Mouse (Mus musculus) embryonic facial prominence, embryonic 10.5 days (tissue): ENCODE measurements at regions not wholly inside any gene's neighbourhood (a gene's known extent, or its start where the extent isn't known, plus 50 kb on each side); places are given as distances from the start of the nearest gene placed in this dataset.

Experiments used
- DNase-seq: peaks from one replicate; pipeline ENCODE4 v3.0.0-alpha.2; 2017; ENCODE audit warnings: low spot score
- H3K27ac ChIP-seq: fragments of 300-500 bp; sonication (generic); replicated peaks from 2 replicates; pipeline ENCODE4 v1.5.1; 2016; ENCODE audit warnings: mild to moderate bottlenecking
- H3K27me3 ChIP-seq: fragments of 300-500 bp; sonication (generic); replicated peaks from 2 replicates; pipeline ENCODE4 v1.6.1; 2016; ENCODE audit warnings: low read depth, mild to moderate bottlenecking; ENCODE audit not compliant: poor library complexity, severe bottlenecking
- H3K36me3 ChIP-seq: fragments of 300-500 bp; sonication (generic); replicated peaks from 2 replicates; pipeline ENCODE4 v1.6.1; 2016; ENCODE audit warnings: mild to moderate bottlenecking, moderate library complexity
- H3K4me1 ChIP-seq: fragments of 300-500 bp; sonication (generic); 2 replicates; pipeline ENCODE4 v1.6.1; 2016
- H3K4me3 ChIP-seq: fragments of 300-500 bp; sonication (generic); 2 replicates; pipeline ENCODE4 v1.5.1; 2016; ENCODE audit warnings: mild to moderate bottlenecking, moderate library complexity
- H3K9me3 ChIP-seq: fragments of 300-500 bp; sonication (generic); 2 replicates; pipeline ENCODE4 v1.6.1; 2016; ENCODE audit warnings: mild to moderate bottlenecking
- WGBS: fragments of 180-500 bp; shearing (Covaris S2); methylation state at CpG from one replicate; pipeline ENCODE4 v1.1.7; 2016; 5-methylcytosine and 5-hydroxymethylcytosine counted together

DNA sequence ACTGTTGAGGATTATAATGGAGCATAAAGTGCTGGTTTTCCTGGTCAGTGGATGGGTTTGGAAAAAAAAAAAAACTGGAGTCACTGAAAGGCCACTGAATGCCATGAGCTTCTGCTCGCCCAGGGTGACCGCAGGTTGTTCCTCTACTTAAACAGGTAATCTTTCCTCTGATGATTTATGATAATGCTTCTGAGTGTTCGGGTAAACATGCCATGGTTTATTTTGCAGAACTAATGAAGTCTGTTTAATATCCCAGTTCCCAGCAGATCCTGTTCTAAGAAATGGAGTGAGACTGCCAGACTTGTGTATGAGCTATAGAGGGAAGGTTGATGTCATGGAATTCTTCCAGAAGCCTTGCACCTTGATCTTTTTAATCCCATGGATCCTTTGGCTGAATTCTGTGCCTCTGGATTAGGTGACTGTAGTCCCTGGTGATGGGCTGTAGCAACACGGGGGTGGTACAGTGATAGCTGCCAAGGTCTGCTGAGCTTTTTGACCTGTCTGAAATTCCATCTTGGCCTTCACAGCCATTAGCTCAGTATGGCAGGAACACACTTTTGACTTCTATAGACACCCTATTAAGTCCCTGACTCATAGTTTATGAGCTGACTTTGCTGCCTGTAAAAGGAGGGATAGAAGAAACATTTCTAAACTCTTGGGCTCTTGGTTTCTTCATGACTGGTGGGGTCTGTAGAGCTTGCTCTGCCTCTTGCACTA lies 1886.8 kb upstream of the Lrrc6 start:
- Histone ChIP-seq H3K27me3 (no peaks in the 10 kb centered on the region), H3K27ac (no peak overlapping the region), H3K36me3 (no peaks in the 10 kb centered on the region), H3K4me3 (no peak overlapping the region), H3K4me1 (no peaks in the 10 kb centered on the region), H3K9me3 (no peaks in the 10 kb centered on the region)
- DNase-seq, result no peak
- WGBS, result 90% methylated on average over 4 of the region's 4 CpGs

GRCm38 (mm10) chr15:68384571-68385335 lies 1884.0 kb upstream of the Lrrc6 start:
- no peaks in the 10 kb centered on the region for H3K9me3 ChIP-seq
- H3K4me1 ChIP-seq, result no peaks in the 10 kb centered on the region
- WGBS, result 62% methylated on average over 10 of the region's 10 CpGs
- no peaks in the 10 kb centered on the region for H3K36me3 ChIP-seq
- DNase-seq, result no peak
- no peak overlapping the region for H3K4me3 ChIP-seq
- H3K27ac ChIP-seq, result no peak overlapping the region
- H3K27me3 ChIP-seq, result no peaks in the 10 kb centered on the region

DNA sequence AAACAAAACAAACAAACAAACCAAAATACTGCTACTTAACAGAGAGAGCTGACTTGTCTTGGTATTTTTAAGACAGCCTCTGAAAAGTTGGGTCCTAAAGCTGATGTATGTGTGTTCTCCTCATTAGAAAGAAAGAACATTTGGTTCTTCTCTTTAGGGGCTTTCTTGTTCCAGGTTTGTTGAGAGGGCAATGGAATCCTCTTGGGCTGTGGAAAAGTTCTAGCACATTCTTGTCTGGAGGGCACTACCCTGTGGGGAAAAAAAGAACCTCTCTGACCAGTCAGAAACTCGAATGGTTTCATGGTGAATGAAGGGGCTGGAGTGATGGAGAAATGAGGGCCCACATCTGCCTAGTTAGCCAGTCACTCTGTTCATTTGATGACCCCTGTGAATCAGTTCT lies 1874.5 kb upstream of the Lrrc6 start:
- Histone ChIP-seq H3K4me3 (no peak overlapping the region), H3K36me3 (no peaks in the 10 kb centered on the region), H3K4me1 (no peaks in the 10 kb centered on the region), H3K27ac (no peak overlapping the region), H3K27me3 (no peaks in the 10 kb centered on the region), H3K9me3 (no peaks in the 10 kb centered on the region)
- DNase-seq, result no peak
- WGBS, result 55% methylated on average over 1 of the region's 1 CpGs

DNA sequence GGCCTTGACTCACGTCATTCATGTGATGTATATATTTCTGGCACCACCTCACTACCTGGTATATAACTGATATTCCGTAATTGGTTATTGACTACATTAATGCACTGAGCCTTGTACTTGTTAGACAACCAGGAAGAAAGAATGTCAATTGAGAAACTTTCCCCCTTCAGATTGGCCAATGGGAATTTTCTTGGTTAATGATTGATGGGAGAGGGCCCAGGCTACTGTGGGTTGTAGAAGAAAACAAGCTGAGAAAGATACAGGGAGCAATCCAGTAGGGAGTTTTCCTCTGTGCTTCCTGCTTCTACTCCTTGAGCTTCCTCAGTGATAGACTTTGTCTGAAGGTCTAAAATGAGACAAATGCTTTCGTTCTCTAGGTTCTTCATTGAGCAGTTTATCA lies 1866.1 kb upstream of the Lrrc6 start:
- DNase-seq, result no peak
- Histone ChIP-seq H3K4me3 (no peak overlapping the region), H3K4me1 (peaks cover 2% of the 10 kb centered on the region), H3K27ac (no peak overlapping the region), H3K9me3 (no peaks in the 10 kb centered on the region), H3K27me3 (no peaks in the 10 kb centered on the region), H3K36me3 (no peaks in the 10 kb centered on the region)
- 90% methylated on average over 3 of the region's 3 CpGs for WGBS

DNA sequence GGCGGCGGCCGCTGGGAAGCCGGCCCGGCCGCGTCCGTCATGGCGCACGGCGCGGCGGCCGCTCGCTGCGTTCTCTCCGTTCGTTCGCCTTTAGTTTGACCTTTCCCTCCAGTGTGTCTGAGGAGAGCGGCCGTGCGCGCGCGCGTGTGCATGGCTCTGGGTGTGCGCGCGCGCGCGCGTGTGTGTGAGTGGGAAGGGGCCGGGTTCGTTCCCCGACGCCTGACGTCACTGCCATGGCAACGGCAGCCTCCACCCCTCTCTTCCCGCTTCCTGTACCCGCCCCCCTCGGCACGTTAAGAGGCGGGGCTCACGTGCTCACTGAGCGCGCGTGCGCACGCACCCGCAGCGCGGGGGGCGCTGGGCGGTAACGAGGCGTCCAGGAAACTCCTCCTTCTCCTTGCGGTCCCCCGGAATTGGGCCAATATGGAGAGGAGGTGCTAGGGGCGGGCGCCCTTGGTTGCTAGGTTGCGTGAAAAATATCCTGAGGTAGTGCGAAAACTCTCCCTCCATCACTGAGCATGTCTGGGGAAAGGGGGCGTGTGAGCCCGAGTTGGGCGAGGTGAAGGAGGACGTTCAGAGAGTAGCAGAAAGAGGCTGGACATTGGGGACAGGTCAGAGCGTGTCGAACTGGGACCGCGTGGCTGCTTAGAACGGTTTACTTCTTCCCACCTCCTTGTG lies 1862.5 kb upstream of the Lrrc6 start:
- WGBS, result under 1% methylated on average over 72 of the region's 72 CpGs
- Histone ChIP-seq H3K36me3 (no peaks in the 10 kb centered on the region), H3K9me3 (no peaks in the 10 kb centered on the region), H3K4me1 (peaks cover 14% of the 10 kb centered on the region), H3K27ac (peak overlapping the region; percentile 86), H3K27me3 (no peaks in the 10 kb centered on the region), H3K4me3 (peak overlapping the region; percentile 79)
- peak; percentile 99 for DNase-seq

DNA sequence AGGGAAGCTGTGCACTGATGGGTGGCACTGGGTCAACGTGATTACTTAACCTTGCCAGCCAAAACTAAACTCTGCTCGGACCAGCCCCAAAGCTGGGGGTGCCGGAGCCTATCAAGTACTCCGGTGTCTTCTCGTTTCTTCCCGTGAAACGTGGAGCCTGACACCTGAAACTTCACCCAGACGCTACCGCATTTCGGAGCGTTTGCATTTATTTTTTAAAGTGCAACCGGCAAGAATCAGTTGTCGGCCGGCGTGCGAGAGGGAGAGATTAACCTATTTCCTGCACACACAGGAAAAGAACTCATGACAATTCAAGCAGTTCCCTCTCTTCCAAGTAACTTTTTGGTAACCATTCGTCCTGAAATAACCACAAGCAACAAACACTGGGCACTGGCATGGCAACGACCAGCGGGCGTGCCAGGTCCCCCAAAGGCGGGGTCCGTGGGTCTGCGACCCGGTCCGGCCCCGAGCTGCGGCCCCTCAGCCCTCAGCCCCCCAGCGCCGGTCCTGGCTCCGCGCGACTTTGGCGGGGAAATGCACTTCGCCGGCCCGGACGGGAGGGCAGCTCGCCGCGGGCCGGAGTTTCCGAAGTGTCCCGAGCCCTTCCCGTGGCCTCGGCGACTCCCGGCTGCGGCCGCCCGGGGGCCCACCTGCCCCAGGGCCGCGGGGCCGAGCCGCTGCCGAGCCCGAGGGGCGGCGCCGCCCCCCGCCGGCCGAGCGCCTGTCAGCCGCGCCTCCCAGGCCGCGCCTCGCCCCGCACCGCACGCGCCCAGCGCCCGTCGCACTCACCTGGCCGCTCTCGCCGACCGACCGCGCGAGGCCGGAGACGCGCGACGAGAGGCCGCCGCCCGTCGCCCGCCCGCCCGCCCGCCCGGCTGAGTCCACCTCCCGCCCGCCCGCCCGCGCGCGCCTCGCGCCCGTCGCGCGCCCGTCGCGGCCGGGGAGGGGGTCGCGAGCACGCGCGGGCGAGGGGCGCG lies 1861.7 kb upstream of the Lrrc6 start:
- Histone ChIP-seq H3K4me1 (peaks cover 14% of the 10 kb centered on the region), H3K27ac (peak overlapping the region; percentile 86), H3K9me3 (no peaks in the 10 kb centered on the region), H3K27me3 (no peaks in the 10 kb centered on the region), H3K36me3 (no peaks in the 10 kb centered on the region), H3K4me3 (peak overlapping the region; percentile 79)
- WGBS, result 1% methylated on average over 121 of the region's 121 CpGs
- DNase-seq, result peak; percentile 70

DNA sequence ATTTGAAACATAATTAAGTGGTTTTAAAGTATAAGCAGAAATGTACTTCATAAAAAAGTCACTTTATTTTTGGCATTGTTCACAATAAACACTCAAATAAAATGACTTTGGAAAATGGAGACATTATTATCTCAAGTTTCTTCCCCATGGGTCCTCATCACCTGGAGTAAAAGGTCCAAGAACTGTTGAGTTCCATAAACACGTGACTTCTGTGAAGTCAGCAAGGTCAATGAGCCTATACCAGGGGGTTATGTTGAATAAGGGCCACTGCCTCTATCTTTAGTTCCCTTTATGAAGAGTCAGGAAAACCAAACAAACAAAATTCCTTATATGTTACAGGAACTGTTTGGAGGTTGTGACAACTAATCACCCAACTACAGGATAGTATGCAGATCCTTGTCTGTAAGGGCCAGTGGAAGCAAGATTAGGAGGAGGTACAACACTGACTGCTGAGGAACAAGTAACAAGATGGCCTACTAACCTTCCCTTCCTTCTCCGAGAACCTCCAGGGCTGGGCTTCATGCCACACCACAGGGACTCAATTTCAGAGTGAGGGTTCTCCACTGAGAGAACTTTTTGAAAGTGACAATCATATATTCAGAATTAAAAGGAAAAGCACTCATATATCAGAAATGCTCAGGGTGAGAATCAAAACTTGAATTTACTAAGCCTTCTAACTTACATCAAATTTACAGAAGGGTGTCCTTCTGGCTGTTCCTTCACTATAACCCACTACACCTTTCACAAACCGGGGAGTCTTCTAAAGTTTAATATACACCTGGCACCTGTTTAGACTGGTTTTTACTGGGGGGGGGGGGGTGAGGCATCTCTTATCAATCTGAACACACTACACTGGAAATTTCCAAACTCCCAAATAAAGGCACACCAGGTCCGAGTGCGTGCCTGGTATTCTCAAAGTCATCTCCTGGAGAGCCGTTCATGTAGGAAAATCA lies 1860.5 kb upstream of the Lrrc6 start:
- WGBS, result 53% methylated on average over 6 of the region's 6 CpGs
- Histone ChIP-seq H3K9me3 (no peaks in the 10 kb centered on the region), H3K27ac (no peak overlapping the region), H3K36me3 (no peaks in the 10 kb centered on the region), H3K4me1 (peaks cover 14% of the 10 kb centered on the region), H3K27me3 (no peaks in the 10 kb centered on the region), H3K4me3 (peak overlapping the region; percentile 79)
- no peak for DNase-seq

DNA sequence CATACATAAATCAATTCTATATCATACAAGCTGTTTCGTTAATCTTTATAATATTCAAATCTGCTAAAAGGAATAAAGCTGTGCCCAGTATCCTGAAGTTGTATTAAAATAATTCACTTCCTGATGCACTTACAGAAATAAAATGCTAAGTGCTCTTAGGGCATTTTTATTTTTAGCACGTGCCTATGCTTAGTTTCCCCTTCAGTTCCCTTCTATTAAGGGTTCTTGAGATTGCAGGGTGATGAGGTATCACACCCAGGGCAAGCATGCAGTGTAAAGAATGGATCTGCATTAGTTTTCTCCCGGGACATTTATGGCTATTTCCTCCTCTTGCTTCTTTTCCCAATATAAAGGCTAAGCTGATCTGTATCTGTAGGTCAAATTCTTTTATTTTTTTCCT lies 1858.8 kb upstream of the Lrrc6 start:
- DNase-seq, result no peak
- H3K27ac ChIP-seq, result no peak overlapping the region
- peaks cover 14% of the 10 kb centered on the region for H3K4me1 ChIP-seq
- 88% methylated on average over 3 of the region's 3 CpGs for whole genome bisulfite sequencing
- no peaks in the 10 kb centered on the region for H3K9me3 ChIP-seq
- no peak overlapping the region for H3K4me3 ChIP-seq
- H3K27me3 ChIP-seq, result no peaks in the 10 kb centered on the region
- no peaks in the 10 kb centered on the region for H3K36me3 ChIP-seq

- WGBS, result 77% methylated on average over 1 of the region's 1 CpGs
- H3K4me1 ChIP-seq, result peaks cover 3% of the 10 kb centered on the region
- no peak overlapping the region for H3K4me3 ChIP-seq
- no peak for DNase-seq
- H3K27ac ChIP-seq, result no peak overlapping the region
- 0 out of 2 replicates have a peak, but pooled peaks cover 2% of the 10 kb centered on the region for H3K36me3 ChIP-seq
- no peaks in the 10 kb centered on the region for H3K27me3 ChIP-seq
- H3K9me3 ChIP-seq, result no peaks in the 10 kb centered on the region
These were observed 1855.2 kb upstream of the Lrrc6 start for GRCm38 (mm10) chr15:68355957-68356356.

- 0 out of 2 replicates have a peak, but pooled peaks cover 4% of the 10 kb centered on the region for H3K36me3 ChIP-seq
- H3K4me3 ChIP-seq, result no peak overlapping the region
- WGBS, result 97% methylated on average over 3 of the region's 3 CpGs
- no peaks in the 10 kb centered on the region for H3K9me3 ChIP-seq
- DNase-seq, result no peak
- H3K4me1 ChIP-seq, result no peaks in the 10 kb centered on the region
- H3K27ac ChIP-seq, result no peak overlapping the region
- H3K27me3 ChIP-seq, result no peaks in the 10 kb centered on the region
These were observed 1843.9 kb upstream of the Lrrc6 start for GRCm38 (mm10) chr15:68344652-68345051.

GRCm38 (mm10) chr15:68342542-68342941 lies 1841.8 kb upstream of the Lrrc6 start:
- no peak overlapping the region for H3K4me3 ChIP-seq
- no peaks in the 10 kb centered on the region for H3K27me3 ChIP-seq
- H3K9me3 ChIP-seq, result no peaks in the 10 kb centered on the region
- WGBS, result 88% methylated on average over 1 of the region's 1 CpGs
- H3K4me1 ChIP-seq, result no peaks in the 10 kb centered on the region
- H3K27ac ChIP-seq, result no peak overlapping the region
- no peak for DNase-seq
- 0 out of 2 replicates have a peak, but pooled peaks cover 4% of the 10 kb centered on the region for H3K36me3 ChIP-seq
